Mouse (Mus musculus) kidney, adult 11 months (tissue): ENCODE measurements at regions not wholly inside any gene's neighbourhood (a gene's known extent, or its start where the extent isn't known, plus 50 kb on each side); places are given as distances from the start of the nearest gene placed in this dataset.

Experiments used
- DNase-seq: peaks from one replicate; pipeline ENCODE4 v3.0.0; 2022

DNA sequence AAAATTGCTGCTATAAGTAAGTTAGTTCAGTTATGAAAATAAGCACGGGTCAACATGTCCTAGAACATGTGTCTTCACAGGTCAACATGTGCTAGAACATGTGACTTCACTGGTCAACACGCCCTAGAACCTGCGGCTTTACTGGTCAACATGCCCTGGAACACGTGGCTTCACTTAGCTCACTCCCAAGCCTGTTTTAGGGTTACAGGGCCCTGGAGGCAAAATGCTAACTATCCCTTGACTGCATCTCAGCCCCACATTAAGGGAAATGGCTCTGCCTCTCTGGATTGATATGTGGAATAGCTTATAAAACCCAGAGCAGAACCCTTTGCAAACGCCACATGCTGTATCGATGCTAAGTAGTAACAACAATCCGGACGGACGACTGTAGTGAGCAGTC lies 67.8 kb downstream of the Nkx6-1 start:
- no peak for DNase-seq

DNA sequence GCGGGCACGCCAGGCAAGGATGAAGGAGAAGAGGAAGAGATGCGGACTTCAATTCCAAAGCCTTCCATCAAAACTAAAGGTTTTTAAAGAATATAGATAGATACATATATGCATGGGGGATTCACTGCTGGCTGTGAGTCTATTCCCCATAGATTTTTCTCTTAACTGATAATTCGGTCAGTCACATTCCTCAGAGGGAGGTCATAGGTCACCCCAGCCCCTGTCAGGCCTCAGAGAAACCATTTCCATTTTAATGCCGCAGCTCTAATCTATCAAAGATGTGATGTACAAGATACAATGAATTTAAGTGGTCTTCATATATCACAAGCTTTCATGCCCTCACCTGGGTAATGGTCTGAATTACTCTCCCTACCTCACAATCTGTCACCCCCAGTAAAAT lies 73.6 kb downstream of the Nkx6-1 start:
- DNase-seq = no peak

DNA sequence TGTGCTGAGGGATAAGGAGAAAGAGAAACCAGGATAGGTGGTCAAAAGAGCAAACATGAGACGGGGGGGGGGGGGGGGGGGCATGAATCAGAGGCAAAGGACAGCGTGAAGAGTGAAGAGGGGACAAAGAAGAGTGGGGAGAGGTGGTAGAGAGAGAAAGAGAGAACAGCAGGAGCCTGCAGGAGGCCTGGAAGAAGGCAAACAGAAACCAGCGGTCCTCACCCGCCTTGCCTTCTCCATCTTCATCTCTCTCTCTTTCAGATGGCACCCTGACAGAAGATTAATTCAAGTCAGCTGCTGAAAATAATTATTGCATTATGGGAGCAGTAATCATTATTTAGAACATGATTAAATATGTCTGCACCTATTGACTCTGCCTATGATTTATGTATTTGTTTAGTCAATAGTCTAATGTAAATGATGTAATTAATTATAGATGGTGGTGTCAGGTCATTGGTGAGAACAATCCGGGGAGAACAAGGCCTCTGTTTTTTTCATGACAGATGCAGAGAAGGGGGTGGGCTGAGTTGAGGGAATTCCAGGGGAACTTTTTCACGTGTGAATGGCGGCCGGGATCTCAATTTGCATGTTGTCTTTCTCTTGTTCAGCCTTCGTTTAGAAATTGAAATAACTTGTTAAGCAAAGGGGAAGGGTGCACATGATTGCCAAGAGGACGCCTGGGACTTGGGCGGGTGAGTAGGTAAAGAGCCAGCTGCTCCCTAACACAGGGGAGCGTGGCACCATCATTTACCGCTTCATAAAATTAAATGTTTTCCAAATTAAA lies 74.3 kb downstream of the Nkx6-1 start:
- DNase-seq = no peak

- DNase-seq = no peak
Observed at GRCm38 (mm10) chr5:101572966-101573365, 91.8 kb downstream of the Nkx6-1 start.

GRCm38 (mm10) chr5:101565770-101566169 lies 99.0 kb downstream of the Nkx6-1 start:
- no peak for DNase-seq

GRCm38 (mm10) chr5:101560366-101560765 lies 104.4 kb downstream of the Nkx6-1 start:
- DNase-seq = no peak

DNA sequence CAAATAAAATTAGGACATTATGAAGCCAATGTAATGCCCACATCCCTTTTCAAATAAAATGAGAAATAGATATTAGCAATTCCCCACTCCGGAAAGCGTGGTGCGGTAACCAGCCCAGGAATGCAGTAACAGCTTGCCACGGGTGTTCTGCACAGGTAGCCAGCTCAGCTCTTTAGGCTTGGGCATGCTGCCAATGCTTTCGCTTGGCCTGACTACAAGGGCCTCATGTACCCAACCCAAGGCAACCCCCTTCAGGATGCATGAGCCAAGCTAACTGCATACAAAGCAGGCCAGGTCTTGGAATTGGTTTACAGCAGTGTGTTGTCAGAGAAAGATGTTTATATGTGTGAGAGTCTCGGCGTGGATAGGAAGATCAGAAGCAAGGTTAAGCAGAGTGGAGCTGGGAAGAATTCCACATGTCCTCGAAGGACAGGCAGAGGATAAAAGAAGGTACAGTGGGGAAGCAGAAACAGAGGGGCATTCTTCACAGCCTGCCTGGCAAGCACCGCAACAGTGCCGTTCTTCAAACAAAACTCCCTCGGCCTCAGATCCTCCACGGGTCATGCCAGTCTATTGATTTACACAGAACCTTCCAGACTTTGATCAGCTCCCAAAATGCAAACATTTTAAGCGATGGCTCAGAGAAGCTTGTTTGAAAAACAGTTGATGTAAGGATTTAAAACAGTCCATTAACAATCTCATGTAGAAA lies 106.4 kb downstream of the Nkx6-1 start:
- peak; percentile 40 for DNase-seq

DNA sequence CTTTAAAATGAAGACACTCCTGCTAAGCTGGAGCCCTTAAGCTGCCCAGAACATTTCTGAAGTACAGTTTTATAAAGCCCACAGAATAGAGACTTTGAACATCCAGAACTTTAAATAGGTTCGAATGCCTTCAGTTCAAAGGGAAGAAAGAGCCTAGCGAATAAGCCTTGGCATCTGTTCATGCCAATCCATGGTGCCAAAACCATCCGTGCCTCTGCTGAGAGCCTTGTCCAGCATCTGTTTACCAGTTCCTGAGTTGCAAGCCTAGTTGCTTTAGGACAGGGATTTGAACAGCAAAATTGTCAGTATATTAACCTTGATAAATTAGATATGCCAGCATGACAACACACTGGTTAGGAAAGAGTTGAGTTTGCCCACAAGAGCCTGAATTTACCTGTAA lies 107.6 kb downstream of the Nkx6-1 start:
- no peak for DNase-seq

DNA sequence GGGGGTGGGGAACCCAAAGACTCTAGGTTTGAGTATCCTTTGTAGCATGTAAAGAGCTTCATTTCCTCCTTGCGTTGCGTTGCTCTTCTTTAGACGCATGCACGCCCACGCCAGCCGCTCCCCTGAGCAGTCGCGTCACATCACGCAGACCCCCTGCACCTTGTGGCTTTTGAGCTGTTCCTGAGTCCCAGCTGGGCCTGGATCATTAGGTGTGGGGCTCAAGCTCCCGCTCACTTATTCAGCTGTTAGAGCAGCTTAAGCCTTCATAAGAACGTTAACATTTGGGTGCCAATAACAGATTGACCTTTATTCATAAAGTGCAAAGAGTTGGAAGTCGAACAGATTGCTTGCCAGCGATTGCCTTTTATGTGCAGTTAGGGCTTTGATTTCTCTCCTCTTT lies 121.5 kb downstream of the Nkx6-1 start:
- DNase-seq = no peak

GRCm38 (mm10) chr5:101539818-101540217 lies 125.0 kb downstream of the Nkx6-1 start:
- DNase-seq = no peak

GRCm38 (mm10) chr5:101539254-101539549 lies 125.6 kb downstream of the Nkx6-1 start:
- no peak for DNase-seq

- no peak for DNase-seq
Observed at GRCm38 (mm10) chr5:101538410-101539253, 126.2 kb downstream of the Nkx6-1 start.

GRCm38 (mm10) chr5:101537518-101538380 lies 127.0 kb downstream of the Nkx6-1 start:
- no peak for DNase-seq

DNA sequence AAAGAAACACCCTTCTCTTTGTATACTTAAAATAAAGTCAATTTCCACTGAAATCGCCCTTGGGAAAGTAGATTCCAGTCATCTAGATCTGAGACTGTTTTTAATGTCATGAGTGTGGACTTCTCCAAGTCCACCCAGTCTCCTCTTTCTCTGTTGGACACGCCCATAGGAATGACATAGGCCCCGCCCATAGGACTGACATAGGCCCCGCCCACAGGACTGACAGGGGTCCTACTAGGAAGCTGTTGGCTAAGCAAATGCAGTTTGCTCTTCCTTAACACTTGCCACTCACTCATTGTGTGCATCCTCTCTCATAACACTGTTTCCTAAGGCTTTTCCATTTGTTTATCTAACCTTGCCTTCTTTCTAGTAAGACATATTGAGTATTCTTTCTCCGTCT lies 129.3 kb downstream of the Nkx6-1 start:
- DNase-seq = no peak

DNA sequence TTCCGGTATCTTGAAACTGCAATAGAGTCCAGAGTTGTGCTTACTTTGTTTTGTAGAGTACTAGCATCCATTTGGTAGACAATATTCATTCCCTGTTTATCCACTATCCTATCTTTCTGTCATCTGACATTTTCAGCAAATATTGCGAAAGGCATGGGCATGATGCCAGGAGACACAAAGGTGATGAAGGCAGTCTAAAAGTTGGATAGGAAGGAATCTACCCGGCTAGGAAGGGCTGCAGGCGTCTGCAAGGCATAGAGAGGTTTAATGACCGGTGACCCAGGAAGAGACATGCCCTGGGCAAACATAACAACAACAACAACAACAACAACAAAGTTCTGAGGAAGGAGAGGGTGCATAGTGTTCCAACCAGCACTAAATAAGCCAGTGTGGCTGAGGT lies 139.4 kb downstream of the Nkx6-1 start:
- peak; percentile 9 for DNase-seq

DNA sequence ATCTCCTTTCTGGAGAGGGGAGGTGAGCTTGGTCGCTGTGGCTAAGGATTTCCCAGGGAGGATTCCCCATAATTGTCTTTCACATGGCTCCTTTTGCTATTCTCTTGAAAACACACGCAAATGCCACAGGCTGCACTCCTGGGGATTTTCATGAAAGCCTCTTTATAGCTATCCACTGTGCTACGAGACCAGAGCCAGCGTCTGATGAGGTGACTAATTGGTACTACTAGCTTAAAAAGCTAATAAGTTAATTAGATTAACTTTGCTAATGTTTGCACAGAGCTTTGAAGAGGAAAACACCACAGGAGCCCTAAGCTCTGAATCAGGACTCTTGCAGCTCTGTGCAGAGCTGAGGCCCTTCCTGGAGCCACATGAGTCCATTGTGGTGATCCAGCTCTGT lies 140.1 kb downstream of the Nkx6-1 start:
- DNase-seq = no peak

DNA sequence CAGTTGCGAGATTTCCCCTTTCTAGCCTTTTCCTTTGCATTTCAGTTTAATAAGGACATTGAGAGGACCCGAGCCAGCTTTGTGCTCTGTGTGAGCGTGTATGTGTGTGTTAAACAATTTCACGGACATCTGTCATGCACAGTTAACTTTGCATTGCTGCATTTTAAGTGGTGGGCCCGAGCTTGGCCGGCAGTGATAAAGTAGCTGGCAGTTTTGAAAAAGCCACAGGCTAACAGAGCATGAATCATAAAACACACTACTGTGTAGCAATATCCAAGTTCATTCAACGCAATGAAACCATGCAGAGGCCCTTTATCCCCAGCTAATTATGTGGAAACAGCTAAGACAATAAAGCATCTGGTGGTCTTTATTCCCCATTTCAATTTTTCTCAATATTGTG lies 140.9 kb downstream of the Nkx6-1 start:
- DNase-seq = no peak

- DNase-seq = no peak
Observed at GRCm38 (mm10) chr5:101523490-101523889, 141.3 kb downstream of the Nkx6-1 start.

DNA sequence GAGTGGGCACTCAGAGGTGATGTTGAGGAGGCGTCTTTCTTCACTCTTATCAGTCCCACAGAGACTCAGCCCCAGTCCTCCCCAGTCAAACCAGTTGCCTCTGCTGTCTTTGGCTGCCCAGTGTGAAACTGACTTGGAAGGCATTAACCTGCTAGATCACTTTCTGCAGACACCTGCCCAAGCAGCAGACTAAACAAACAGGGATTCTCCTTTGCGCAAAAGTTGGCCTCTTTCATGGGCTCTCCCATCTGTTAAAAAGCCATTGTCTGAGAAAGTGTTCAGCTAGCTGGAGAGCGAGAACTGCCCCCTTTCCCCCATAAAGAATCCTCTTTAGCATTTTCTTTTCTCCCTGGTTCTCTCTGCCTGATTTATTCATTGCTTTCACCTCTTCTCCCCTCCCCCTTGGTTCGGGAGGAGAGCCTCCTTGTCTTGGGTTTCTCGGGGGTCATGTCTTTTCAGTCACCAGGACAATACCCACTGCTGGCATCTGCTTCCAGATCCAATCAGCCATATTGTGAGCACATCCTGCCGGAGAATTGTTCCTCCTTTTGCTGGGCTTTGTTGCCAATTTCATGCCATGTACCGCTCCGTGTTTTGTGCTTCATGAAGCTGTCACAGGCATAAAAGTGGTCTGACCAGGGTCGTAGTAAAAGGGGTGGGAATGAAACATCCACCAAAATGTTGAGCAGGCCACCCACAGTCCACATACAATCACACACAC lies 143.7 kb downstream of the Nkx6-1 start:
- DNase-seq = no peak

DNA sequence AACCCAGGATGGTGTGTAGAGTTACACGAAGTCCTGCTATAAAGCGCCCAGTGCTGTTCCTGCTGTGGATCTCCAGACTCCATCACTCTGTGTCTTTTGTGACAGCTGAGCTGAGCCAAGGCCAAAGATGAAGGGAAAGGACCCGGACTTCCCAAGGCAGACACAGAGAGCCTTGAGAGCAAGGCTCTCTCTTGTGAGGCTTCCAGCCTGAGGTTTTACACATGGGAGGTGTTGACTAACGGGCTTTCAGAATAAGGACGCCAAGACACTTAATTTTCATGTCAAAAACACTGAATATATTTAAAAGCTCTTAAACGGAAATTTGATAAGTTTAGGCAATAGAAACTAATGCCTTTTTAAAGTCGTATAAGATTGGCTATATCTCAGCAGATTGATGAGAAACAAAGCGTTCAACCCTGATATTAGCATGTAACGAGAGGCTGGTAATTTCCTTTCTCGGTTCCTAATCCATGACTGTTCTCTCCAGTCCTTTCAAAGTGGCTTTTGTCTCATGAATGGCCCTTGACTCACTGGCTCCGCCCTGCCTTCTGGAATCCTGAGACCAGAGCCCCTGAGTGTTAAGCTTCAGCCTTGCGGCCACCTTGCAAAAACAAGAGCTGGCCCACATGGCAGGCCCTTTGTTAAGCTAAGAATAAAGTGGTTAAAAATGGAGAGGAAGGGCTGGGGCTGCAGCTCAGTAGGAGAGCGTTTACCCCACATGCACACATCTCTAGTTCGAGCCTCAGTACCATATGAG lies 145.8 kb downstream of the Nkx6-1 start:
- DNase-seq = no peak

GRCm38 (mm10) chr5:101497698-101498048 lies 167.1 kb downstream of the Nkx6-1 start:
- no peak for DNase-seq
